Mouse (Mus musculus): ENCODE data around the gene Atp13a3. TPM values are rescaled to one million over a fixed set of nuclear protein-coding genes. Genes with fewer than 3 reads are reported as not detected.
"Not testable (repeated sequence)": the region's sequence is repeated elsewhere in the genome, so short reads cannot be mapped to it uniquely, and the experiment has no call there.

Gene Atp13a3
- polyA plus RNA-seq, 1 experiment from 2014 or later, result 8.4 TPM

- H3K4me2 ChIP-seq, result no peak overlapping the region
- H3K4me3 ChIP-seq, result no peak overlapping the region
- peaks cover 33% of the 10 kb centered on the region for H3K36me3 ChIP-seq (ENCODE audit: poor library complexity, severe bottlenecking)
- H3K9ac ChIP-seq, result no peak overlapping the region
- H3K9me3 ChIP-seq (replicated peaks), result no peaks in the 10 kb centered on the region
- ATAC-seq, result no peak
- no peaks in the 10 kb centered on the region for H3K27me3 ChIP-seq
- H3K4me1 ChIP-seq, result peaks cover 21% of the 10 kb centered on the region
- no peak overlapping the region for H3K27ac ChIP-seq
- 98% methylated on average over 1 of the region's 1 CpGs for WGBS
Measured at GRCm38 (mm10) chr16:30385531-30385930, 20.2 kb downstream of the Atp13a3 start.

- Histone ChIP-seq H3K4me2 (no peak overlapping the region), H3K4me1 (peaks cover 7% of the 10 kb centered on the region; the same call in 1 of the 2 replicates), H3K27me3 (no peaks in the 10 kb centered on the region), H3K9ac (no peak overlapping the region), H3K36me3 (ENCODE audit: poor library complexity, severe bottlenecking) (0 out of 2 replicates have a peak, but pooled peaks cover 3% of the 10 kb centered on the region), H3K4me3 (no peak overlapping the region), H3K27ac (no peak overlapping the region), H3K9me3 (replicated peaks) (no peaks in the 10 kb centered on the region)
- WGBS, result 70% methylated on average over 3 of the region's 3 CpGs
- ATAC-seq, result no peak
Measured at GRCm38 (mm10) chr16:30376237-30376636, 29.5 kb downstream of the Atp13a3 start.

DNA sequence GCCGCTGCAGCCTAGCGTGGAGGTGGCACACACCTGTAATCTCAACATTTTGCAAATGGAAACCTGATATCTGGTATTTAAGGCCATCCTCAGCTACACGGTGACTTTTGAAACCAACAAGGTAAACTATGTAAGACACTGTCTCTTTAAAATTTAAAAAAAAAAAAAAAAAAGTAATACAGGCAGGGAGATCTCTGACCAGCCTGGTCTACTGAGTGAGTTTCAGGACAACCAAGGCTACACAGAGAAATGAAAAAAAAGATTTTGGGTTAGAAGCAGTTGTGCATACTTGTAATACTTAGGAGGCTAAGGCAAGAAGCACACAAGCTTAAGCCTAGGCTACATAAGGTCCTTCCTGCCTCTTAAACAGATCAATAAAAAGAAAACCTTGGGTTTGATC, 30.8 kb downstream of the Atp13a3 start:
- WGBS, result 93% methylated on average over 3 of the region's 3 CpGs
- Histone ChIP-seq H3K4me1 (peaks cover 7% of the 10 kb centered on the region; the same call in 1 of the 2 replicates), H3K36me3 (ENCODE audit: poor library complexity, severe bottlenecking) (no peaks in the 10 kb centered on the region), H3K9me3 (replicated peaks) (no peaks in the 10 kb centered on the region), H3K4me2 (no peak overlapping the region), H3K27ac (no peak overlapping the region), H3K4me3 (no peak overlapping the region), H3K27me3 (no peaks in the 10 kb centered on the region), H3K9ac (no peak overlapping the region)
- no peak for ATAC-seq

DNA sequence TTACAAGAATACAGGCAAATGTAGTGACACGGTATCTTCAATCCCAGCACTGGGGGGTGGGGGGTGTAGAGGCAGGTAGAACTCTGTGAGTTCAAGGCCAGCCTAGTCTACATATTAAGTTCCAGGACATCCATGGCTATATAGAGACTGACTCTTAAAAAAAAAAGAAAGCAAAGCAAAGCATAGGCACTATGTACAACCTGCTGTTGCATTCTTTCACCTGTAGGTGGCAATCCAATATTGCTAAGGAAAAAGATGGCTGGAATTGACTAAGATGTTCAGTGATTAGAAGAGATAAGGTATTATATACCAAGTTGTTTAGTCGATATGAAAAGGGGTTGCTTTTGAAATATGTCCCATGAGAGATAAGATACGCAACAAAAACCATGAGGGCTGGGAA, 31.5 kb downstream of the Atp13a3 start:
- 76% methylated on average over 3 of the region's 3 CpGs for WGBS
- Histone ChIP-seq H3K36me3 (ENCODE audit: poor library complexity, severe bottlenecking) (no peaks in the 10 kb centered on the region), H3K9me3 (replicated peaks) (no peaks in the 10 kb centered on the region), H3K4me3 (no peak overlapping the region), H3K9ac (no peak overlapping the region), H3K4me1 (peaks cover under 1% of the 10 kb centered on the region; the same call in 1 of the 2 replicates), H3K27me3 (no peaks in the 10 kb centered on the region), H3K4me2 (no peak overlapping the region), H3K27ac (no peak overlapping the region)
- ATAC-seq, result 0 out of 2 replicates have a peak, but pooled peaks have one; percentile 62

- not testable (repeated sequence) for H3K9me3 ChIP-seq (replicated peaks); ATAC-seq; H3K4me3 ChIP-seq; H3K36me3 ChIP-seq (ENCODE audit: poor library complexity, severe bottlenecking); H3K27ac ChIP-seq; H3K4me1 ChIP-seq; H3K27me3 ChIP-seq; H3K4me2 ChIP-seq; H3K9ac ChIP-seq
- WGBS, result 94% methylated on average over 4 of the region's 4 CpGs
Measured at GRCm38 (mm10) chr16:30373286-30373685, 32.5 kb downstream of the Atp13a3 start.

DNA sequence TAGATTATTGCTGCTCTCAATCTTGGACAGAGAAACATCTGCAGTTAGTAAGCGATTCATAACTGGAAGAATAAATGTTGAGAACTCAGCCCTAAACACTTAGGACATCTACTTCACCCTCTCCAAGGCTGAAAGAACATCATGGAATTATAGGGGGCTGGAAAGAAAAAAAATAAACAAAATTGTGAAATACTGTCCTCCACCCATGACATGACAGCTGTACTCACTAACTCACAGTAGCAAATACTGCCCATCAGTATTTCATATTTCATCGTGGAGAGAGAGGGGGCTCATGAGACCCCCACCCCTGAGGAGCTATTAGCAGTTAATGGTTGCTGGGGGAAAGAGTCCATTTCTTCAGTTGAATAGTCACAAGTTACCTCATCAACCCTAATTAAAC, 38.4 kb downstream of the Atp13a3 start:
- no peaks in the 10 kb centered on the region for H3K9me3 ChIP-seq (replicated peaks)
- ATAC-seq, result no peak
- no peak overlapping the region for H3K27ac ChIP-seq
- no peaks in the 10 kb centered on the region for H3K27me3 ChIP-seq
- H3K4me3 ChIP-seq, result no peak overlapping the region
- 87% methylated on average over 2 of the region's 2 CpGs for WGBS
- 0 out of 2 replicates have a peak, but pooled peaks cover 3% of the 10 kb centered on the region for H3K36me3 ChIP-seq (ENCODE audit: poor library complexity, severe bottlenecking)
- H3K4me2 ChIP-seq, result no peak overlapping the region
- H3K4me1 ChIP-seq, result no peaks in the 10 kb centered on the region
- H3K9ac ChIP-seq, result no peak overlapping the region

- no peak overlapping the region for H3K27ac ChIP-seq
- H3K27me3 ChIP-seq, result no peaks in the 10 kb centered on the region
- H3K4me2 ChIP-seq, result no peak overlapping the region
- H3K9me3 ChIP-seq (replicated peaks), result no peaks in the 10 kb centered on the region
- WGBS, result 89% methylated on average over 6 of the region's 6 CpGs
- H3K4me1 ChIP-seq, result no peaks in the 10 kb centered on the region
- no peak overlapping the region for H3K4me3 ChIP-seq
- no peak overlapping the region for H3K9ac ChIP-seq
- 0 out of 2 replicates have a peak, but pooled peaks cover 3% of the 10 kb centered on the region for H3K36me3 ChIP-seq (ENCODE audit: poor library complexity, severe bottlenecking)
- ATAC-seq, result no peak
Measured at GRCm38 (mm10) chr16:30364604-30365003, 41.2 kb downstream of the Atp13a3 start.

DNA sequence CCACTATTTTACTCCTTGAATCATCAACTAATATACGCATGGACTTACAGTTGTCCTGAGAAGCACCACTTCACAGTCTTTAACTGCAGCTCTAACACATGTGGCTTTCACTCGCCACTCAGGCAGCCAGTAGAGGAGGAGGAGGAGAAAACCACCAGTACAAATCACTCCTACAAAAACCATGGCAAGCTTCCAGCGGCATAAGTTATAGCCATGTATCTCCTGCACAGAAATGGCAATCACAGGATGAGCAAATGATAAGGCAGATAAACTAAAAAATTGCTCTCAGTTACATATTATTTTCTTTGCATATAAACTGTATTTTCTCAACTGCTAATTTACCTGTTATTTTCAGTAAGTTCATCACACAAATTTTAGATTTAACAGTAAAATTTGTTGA, 43.2 kb downstream of the Atp13a3 start:
- Histone ChIP-seq H3K4me2 (no peak overlapping the region), H3K4me3 (no peak overlapping the region), H3K27me3 (no peaks in the 10 kb centered on the region), H3K9me3 (replicated peaks) (no peaks in the 10 kb centered on the region), H3K27ac (no peak overlapping the region), H3K4me1 (no peaks in the 10 kb centered on the region), H3K9ac (no peak overlapping the region), H3K36me3 (ENCODE audit: poor library complexity, severe bottlenecking) (0 out of 2 replicates have a peak, but pooled peaks cover 3% of the 10 kb centered on the region)
- 87% methylated on average over 3 of the region's 3 CpGs for WGBS
- ATAC-seq, result no peak

DNA sequence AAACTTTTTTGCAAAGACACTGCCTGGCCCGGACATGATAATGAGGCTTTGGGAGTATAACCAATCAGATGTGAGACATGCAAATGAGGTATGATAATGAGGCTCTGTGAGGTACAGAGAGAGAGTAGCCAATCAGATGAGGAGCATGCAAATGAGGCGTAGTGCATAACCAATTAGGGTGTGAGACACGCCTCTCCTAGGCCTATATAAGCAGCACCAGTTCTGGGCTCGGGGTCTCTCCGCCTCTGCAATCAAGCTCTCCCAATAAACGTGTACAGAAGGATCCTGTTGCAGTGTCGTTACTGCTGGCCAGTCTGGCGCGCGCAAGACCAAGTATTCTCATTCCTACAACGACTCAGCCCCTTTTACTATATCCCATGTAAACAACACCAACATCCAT, 52.3 kb downstream of the Atp13a3 start:
- 93% methylated on average over 11 of the region's 11 CpGs for WGBS
- H3K27ac ChIP-seq, H3K4me1 ChIP-seq: not testable (repeated sequence)

GRCm38 (mm10) chr16:30314236-30314635, 91.5 kb downstream of the Atp13a3 start:
- no peak overlapping the region for H3K4me3 ChIP-seq
- no peak overlapping the region for H3K4me2 ChIP-seq
- peaks cover 6% of the 10 kb centered on the region for H3K4me1 ChIP-seq
- H3K9ac ChIP-seq, result no peak overlapping the region
- H3K27ac ChIP-seq, result no peak overlapping the region
- peaks cover 12% of the 10 kb centered on the region; the same call in 1 of the 2 replicates for H3K36me3 ChIP-seq (ENCODE audit: poor library complexity, severe bottlenecking)
- no peaks in the 10 kb centered on the region for H3K9me3 ChIP-seq (replicated peaks)
- no peak for ATAC-seq
- H3K27me3 ChIP-seq, result peaks cover 22% of the 10 kb centered on the region

More for the DNA sequence above, 52.3 kb downstream of the Atp13a3 start:
- H3K9ac ChIP-seq; H3K27me3 ChIP-seq; H3K9me3 ChIP-seq (replicated peaks); ATAC-seq; H3K4me2 ChIP-seq; H3K4me3 ChIP-seq: not testable (repeated sequence)
- peaks cover 37% of the 10 kb centered on the region for H3K36me3 ChIP-seq (ENCODE audit: poor library complexity, severe bottlenecking)

GRCm38 (mm10) chr16:30310647-30311046, 95.1 kb downstream of the Atp13a3 start, which contains the start of gene Gp5:
Gene Gp5, minus strand, starts transcription at chr16:30310779.
- Histone ChIP-seq H3K27me3 (peaks cover 53% of the 10 kb centered on the region), H3K4me2 (peak within 1 kb of the TSS; percentile 91), H3K9ac (peak within 1 kb of the TSS; percentile 67), H3K36me3 (ENCODE audit: poor library complexity, severe bottlenecking) (peaks cover 9% of the 10 kb centered on the region; the same call in 1 of the 2 replicates), H3K4me3 (peak within 1 kb of the TSS; percentile 52), H3K4me1 (peaks cover 22% of the 10 kb centered on the region), H3K27ac (no peak within 1 kb of the TSS), H3K9me3 (replicated peaks) (no peaks in the 10 kb centered on the region)
- ATAC-seq, result no peak

DNA sequence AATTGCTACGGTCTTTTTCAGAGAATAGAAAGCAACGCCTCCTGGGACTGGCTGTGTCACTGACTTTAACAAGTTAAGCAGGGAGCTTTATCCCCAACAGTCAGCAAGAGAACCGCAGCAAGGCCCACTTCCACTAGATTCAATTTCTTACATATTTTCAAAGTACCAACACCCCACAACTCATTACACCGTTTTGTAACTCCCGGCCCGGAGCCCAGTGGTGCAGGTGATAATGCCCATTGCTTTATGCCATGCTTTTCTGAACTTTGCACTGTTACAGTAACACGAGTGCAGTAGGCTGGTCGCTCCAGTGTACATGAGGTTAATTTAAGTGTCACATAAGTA, 95.6 kb downstream of the Atp13a3 start:
- H3K4me1 ChIP-seq, result peaks cover 22% of the 10 kb centered on the region
- WGBS, result 52% methylated on average over 8 of the region's 8 CpGs
- peaks cover 6% of the 10 kb centered on the region; the same call in 1 of the 2 replicates for H3K36me3 ChIP-seq (ENCODE audit: poor library complexity, severe bottlenecking)
- H3K27ac ChIP-seq, result no peak overlapping the region
- no peaks in the 10 kb centered on the region for H3K9me3 ChIP-seq (replicated peaks)
- no peak for ATAC-seq
- no peak overlapping the region for H3K4me2 ChIP-seq
- H3K4me3 ChIP-seq, result no peak overlapping the region
- H3K9ac ChIP-seq, result no peak overlapping the region
- peaks cover 55% of the 10 kb centered on the region for H3K27me3 ChIP-seq

All from forebrain, embryonic 13.5 days (tissue).